Mouse (Mus musculus) forebrain, postnatal 0 days (tissue): Measurements from ENCODE around the gene Npvf. TPM values are rescaled to one million over a fixed set of nuclear protein-coding genes. Genes with fewer than 3 reads are reported as not detected.

Source experiments
- ATAC-seq: fragments of 200-750 bp; cut with Nextera tagmentation; 2 replicates; pipeline ENCODE4 v1.8.0; 2017; ENCODE audit warnings: mild to moderate bottlenecking, moderate library complexity
- DNase-seq: peaks from one replicate; pipeline ENCODE4 v3.0.0-alpha.2; 2015
- H3K27ac ChIP-seq: fragments of 300-500 bp; sonication (generic); 2 replicates; pipeline ENCODE4 v1.5.1; 2014; ENCODE audit warnings: low read depth, mild to moderate bottlenecking, antibody characterized with exemption, low read length, moderate library complexity, mixed read lengths
- H3K27me3 ChIP-seq: fragments of 300-500 bp; sonication (generic); 2 replicates; pipeline ENCODE4 v1.6.1; 2014; ENCODE audit warnings: mild to moderate bottlenecking, low read length, mixed read lengths; ENCODE audit not compliant: insufficient read depth
- H3K36me3 ChIP-seq: fragments of 300-500 bp; sonication (generic); 2 replicates; pipeline ENCODE4 v1.6.1; 2014; ENCODE audit warnings: mild to moderate bottlenecking, moderate library complexity; ENCODE audit not compliant: insufficient read depth
- H3K4me1 ChIP-seq: fragments of 300-500 bp; sonication (generic); 2 replicates; pipeline ENCODE4 v1.6.1; 2014; ENCODE audit warnings: antibody characterized with exemption; ENCODE audit not compliant: insufficient read depth
- H3K4me2 ChIP-seq: fragments of 300-500 bp; sonication (generic); 2 replicates; pipeline ENCODE4 v1.6.1; 2014; ENCODE audit warnings: low read depth, mild to moderate bottlenecking, moderate library complexity
- H3K4me3 ChIP-seq: fragments of 300-500 bp; sonication (generic); 2 replicates; pipeline ENCODE4 v1.5.1; 2014; ENCODE audit warnings: low read depth, low read length, mixed read lengths
- H3K9ac ChIP-seq: fragments of 300-500 bp; sonication (generic); 2 replicates; pipeline ENCODE4 v1.6.1; 2014; ENCODE audit warnings: mild to moderate bottlenecking
- H3K9me3 ChIP-seq: fragments of 300-500 bp; sonication (generic); 2 replicates; pipeline ENCODE4 v1.6.1; 2016; ENCODE audit warnings: low read length
- CTCF ChIP-seq: sonication (generic); IDR thresholded peaks from 2 replicates; pipeline ENCODE4 v1.5.1; 2016; ENCODE audit warnings: antibody characterized with exemption, control low read depth, low read depth
- WGBS: fragments of 180-500 bp; shearing (Covaris S2); extraction: QIAGEN DNeasy Blood & Tissue Kit; methylation state at CpG from one replicate; pipeline ENCODE4 v1.1.7; 2014; 5-methylcytosine and 5-hydroxymethylcytosine counted together
- polyA plus RNA-seq: library from polyadenylated mRNA; unstranded; fragments of >200 nt; fragmentation: Nextera tagmentation; extraction: Ambion mirVana; gene quantifications from 2 replicates; pipeline ENCODE4 v1.2.1, GENCODE M21; 2015
- total RNA-seq: library from RNA; depleted of rRNA; stranded (reverse); fragments of >200 nt; gene quantifications from 2 replicates; pipeline ENCODE4 v1.2.3, GENCODE M21; 2014

The Npvf gene
- total and polyA plus RNA-seq, 2 experiments from 2014 or later: 0.98 to 2.1 TPM

- no peak overlapping the region for H3K9ac ChIP-seq
These were observed 4.2 kb upstream of the Npvf start for GRCm38 (mm10) chr6:50658466-50658865.

DNA sequence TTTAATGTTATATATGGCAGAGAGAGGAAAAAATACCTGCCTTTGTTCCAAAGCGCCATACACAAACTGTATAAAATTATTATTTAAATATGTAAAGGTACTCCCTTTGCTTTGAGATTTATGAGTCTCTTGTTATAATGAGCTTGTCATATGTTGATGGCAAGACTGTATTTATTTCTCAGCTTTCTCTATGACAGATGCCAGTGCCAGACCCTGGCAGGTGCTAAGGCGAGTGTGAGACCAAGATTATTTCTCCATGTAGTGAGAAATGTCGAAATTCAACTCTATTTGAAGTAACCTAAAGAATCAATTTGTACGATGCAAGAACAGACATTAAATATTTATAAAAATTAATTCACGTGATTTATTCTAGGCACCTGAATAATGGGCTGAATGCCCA is 3.8 kb upstream of the Npvf start:
- Histone ChIP-seq H3K27me3 (no peaks in the 10 kb centered on the region), H3K9me3 (no peaks in the 10 kb centered on the region), H3K4me3 (no peak overlapping the region), H3K4me1 (no peaks in the 10 kb centered on the region; the same call in 1 of the 2 replicates), H3K9ac (no peak overlapping the region), H3K27ac (no peak overlapping the region), H3K4me2 (no peak overlapping the region), H3K36me3 (no peaks in the 10 kb centered on the region)
- ATAC-seq: no peak
- no peak for DNase-seq
- TF ChIP-seq CTCF: no peak
- WGBS: 59% methylated on average over 5 of the region's 5 CpGs

More at GRCm38 (mm10) chr6:50658466-50658865, 4.2 kb upstream of the Npvf start:
- H3K9me3 ChIP-seq: no peaks in the 10 kb centered on the region
- ATAC-seq: no peak
- H3K27ac ChIP-seq: no peak overlapping the region
- no peak overlapping the region for H3K4me3 ChIP-seq
- no peaks in the 10 kb centered on the region for H3K27me3 ChIP-seq
- no peaks in the 10 kb centered on the region for H3K36me3 ChIP-seq
- H3K4me1 ChIP-seq: no peaks in the 10 kb centered on the region; the same call in 1 of the 2 replicates
- no peak for TF ChIP-seq CTCF
- DNase-seq: no peak
- no peak overlapping the region for H3K4me2 ChIP-seq
- 44% methylated on average over 3 of the region's 3 CpGs for WGBS

GRCm38 (mm10) chr6:50656426-50656825 is 2.2 kb upstream of the Npvf start:
- no peaks in the 10 kb centered on the region for H3K27me3 ChIP-seq
- no peaks in the 10 kb centered on the region; the same call in 1 of the 2 replicates for H3K4me1 ChIP-seq
- no peak for TF ChIP-seq CTCF
- whole genome bisulfite sequencing: 93% methylated on average over 1 of the region's 1 CpGs
- H3K9me3 ChIP-seq: no peaks in the 10 kb centered on the region
- no peak overlapping the region for H3K4me3 ChIP-seq
- no peaks in the 10 kb centered on the region for H3K36me3 ChIP-seq
- no peak overlapping the region for H3K27ac ChIP-seq
- DNase-seq (no peak), ATAC-seq (no peak)
- H3K4me2 ChIP-seq: no peak overlapping the region
- no peak overlapping the region for H3K9ac ChIP-seq

- ATAC-seq: no peak
- no peak overlapping the region for H3K4me3 ChIP-seq
- no peak for DNase-seq
- no peak overlapping the region for H3K27ac ChIP-seq
- H3K27me3 ChIP-seq: no peaks in the 10 kb centered on the region
- H3K4me2 ChIP-seq: no peak overlapping the region
- WGBS: 77% methylated on average over 3 of the region's 3 CpGs
- no peaks in the 10 kb centered on the region for H3K9me3 ChIP-seq
- H3K4me1 ChIP-seq: no peaks in the 10 kb centered on the region; the same call in 1 of the 2 replicates
- H3K9ac ChIP-seq: no peak overlapping the region
- no peaks in the 10 kb centered on the region for H3K36me3 ChIP-seq
- no peak for TF ChIP-seq CTCF
These were observed 1.7 kb upstream of the Npvf start for GRCm38 (mm10) chr6:50655925-50656324.

DNA sequence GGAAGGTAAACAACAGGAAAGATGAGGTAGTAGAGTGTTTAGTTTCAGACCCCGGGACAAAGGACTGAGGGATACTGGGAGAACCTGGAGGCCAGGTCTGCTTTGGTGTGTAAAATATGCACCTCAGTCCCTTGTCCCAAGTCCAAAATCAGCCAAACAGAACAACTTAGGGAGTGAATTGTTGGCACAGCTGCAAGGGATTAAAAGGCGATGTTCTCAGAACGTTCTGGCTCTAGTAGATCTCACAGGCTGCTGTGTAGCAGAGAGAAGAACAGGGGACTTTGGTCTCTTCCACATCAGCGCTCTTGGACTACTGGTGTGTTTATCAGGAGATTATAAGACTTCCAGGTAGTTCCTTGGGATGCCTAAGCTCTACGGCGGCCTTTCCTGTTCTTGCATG is 6.6 kb downstream of the Npvf start:
- WGBS: 77% methylated on average over 6 of the region's 6 CpGs
- no peaks in the 10 kb centered on the region for H3K9me3 ChIP-seq
- H3K4me1 ChIP-seq: peaks cover 8% of the 10 kb centered on the region; the same call in 1 of the 2 replicates
- H3K27ac ChIP-seq: no peak overlapping the region
- no peak overlapping the region for H3K9ac ChIP-seq
- no peak overlapping the region for H3K4me3 ChIP-seq
- TF ChIP-seq CTCF: no peak
- no peak overlapping the region for H3K4me2 ChIP-seq
- no peaks in the 10 kb centered on the region for H3K36me3 ChIP-seq
- no peaks in the 10 kb centered on the region for H3K27me3 ChIP-seq
- DNase-seq (no peak), ATAC-seq (no peak)

DNA sequence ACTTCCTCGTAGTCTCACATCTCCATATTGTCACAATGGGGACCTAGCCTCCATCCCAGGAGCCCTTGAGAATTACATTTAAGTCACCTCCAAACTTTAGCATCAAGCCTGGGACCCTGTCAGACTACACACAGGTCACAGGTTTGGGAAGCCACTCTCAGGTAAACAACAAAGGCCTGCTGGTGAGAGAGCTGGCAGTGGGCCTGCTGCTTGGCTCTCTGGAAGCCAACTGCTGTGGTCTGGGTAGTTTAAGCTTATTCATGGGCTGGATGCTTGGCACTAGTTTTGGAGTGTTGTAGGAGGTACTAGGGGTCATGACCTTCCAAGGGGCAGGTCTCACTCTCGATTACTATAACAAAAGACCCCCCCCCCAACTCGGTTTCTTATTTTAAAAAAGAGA is 7.6 kb downstream of the Npvf start:
- no peak for TF ChIP-seq CTCF
- no peaks in the 10 kb centered on the region for H3K36me3 ChIP-seq
- no peak overlapping the region for H3K27ac ChIP-seq
- no peak overlapping the region for H3K4me2 ChIP-seq
- no peak for DNase-seq
- 47% methylated on average over 3 of the region's 3 CpGs for WGBS
- H3K4me1 ChIP-seq: peaks cover 10% of the 10 kb centered on the region; the same call in 1 of the 2 replicates
- no peak overlapping the region for H3K4me3 ChIP-seq
- no peak overlapping the region for H3K9ac ChIP-seq
- H3K9me3 ChIP-seq: no peaks in the 10 kb centered on the region
- ATAC-seq: no peak
- no peaks in the 10 kb centered on the region for H3K27me3 ChIP-seq

GRCm38 (mm10) chr6:50644701-50645100 is 9.5 kb downstream of the Npvf start:
- Histone ChIP-seq H3K4me1 (peaks cover 10% of the 10 kb centered on the region; the same call in 1 of the 2 replicates), H3K4me3 (no peak overlapping the region), H3K27ac (no peak overlapping the region), H3K27me3 (no peaks in the 10 kb centered on the region), H3K36me3 (no peaks in the 10 kb centered on the region), H3K9me3 (no peaks in the 10 kb centered on the region), H3K9ac (no peak overlapping the region), H3K4me2 (no peak overlapping the region)
- no peak for ATAC-seq
- 43% methylated on average over 3 of the region's 3 CpGs for WGBS
- DNase-seq: no peak
- TF ChIP-seq CTCF: no peak

DNA sequence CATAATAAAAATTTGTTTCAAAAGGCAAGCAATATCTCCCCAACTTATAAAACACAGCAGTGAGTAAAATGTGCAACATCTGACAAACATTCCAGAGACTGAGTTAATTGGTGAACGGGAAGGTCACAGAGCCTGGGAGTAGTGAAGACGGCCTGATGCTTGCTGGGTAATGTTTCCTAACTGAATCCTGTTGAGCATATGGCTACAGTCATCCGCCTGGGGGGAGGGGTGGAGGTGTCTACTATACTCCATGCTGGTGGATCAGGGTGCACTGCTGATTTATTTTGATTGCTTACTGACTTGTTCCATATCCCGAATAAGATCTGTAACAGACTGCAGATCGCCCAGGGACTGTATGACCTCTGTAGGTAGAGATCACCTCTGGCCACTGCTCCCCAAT is 12.3 kb downstream of the Npvf start:
- Histone ChIP-seq H3K27me3 (no peaks in the 10 kb centered on the region), H3K27ac (no peak overlapping the region), H3K9ac (no peak overlapping the region), H3K9me3 (no peaks in the 10 kb centered on the region), H3K4me2 (no peak overlapping the region), H3K4me3 (no peak overlapping the region), H3K36me3 (no peaks in the 10 kb centered on the region), H3K4me1 (peaks cover 10% of the 10 kb centered on the region; the same call in 1 of the 2 replicates)
- 73% methylated on average over 5 of the region's 5 CpGs for WGBS
- ATAC-seq (no peak), DNase-seq (no peak)
- TF ChIP-seq CTCF: no peak
